Mouse (Mus musculus): Measurements from ENCODE around the gene Gm10638.

Gm10638 gene

DNA sequence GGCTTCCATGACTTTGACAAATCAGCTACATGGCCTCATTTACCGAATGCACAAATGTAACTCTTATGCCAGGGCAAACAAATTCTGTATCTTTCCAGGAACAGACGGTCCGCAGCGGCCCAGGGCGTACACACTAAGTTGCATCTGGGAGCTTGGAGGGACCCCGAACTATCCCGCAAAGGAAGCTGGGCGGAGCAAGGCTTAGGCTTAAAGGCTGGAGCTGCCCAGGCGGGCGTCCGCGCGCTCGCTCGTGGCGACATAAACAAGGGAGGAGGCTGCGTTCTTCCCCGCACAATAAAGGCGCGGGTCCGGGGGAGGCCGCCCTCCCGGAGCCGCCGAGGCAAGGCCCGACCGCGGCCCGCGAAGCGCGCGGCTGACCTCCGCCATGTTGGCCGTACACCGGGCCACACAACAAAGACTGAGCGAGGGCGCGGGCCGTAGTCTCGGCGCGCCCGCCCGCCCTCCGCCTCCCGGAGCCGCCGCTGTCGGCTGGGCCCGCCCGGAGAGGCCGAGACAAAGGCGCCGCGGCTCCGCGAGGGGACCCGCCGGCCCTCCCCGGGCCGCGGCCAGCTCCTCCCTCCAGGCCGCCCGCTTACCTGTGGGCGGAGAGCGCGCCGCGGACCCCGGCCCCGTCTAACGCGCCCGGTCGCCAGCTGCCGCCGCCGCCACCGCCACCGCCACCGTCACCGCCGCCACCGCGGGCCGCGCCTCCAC is at the start of gene Gm10638, which contains the start of gene Siah1a:
Gene Gm10638, plus strand, starts transcription at position 479 of the 714 bp plus-strand sequence.
Gene Siah1a, minus strand, starts transcription at position 714 of the 714 bp plus-strand sequence.
- DNase-seq (ENCODE audit: low read depth), result peak; percentile 64

DNA sequence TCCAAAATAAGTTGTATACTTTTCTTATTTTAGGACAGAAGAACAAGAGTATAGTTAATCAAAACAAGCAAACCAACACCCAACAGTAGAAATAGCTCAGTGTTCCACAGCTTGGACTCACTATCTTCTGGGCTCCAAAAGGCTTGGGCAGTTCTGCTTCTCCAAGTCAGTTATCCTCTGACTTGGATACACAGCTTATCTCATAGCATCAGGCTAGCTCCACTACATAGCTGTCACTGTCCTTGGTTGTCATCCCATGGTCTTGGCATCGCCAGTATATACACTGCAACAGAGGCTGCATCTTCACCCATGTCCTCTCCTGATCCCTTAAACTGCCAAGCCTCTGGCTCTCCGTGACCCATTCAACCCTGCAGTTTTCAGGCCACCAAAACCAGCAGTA is 49.8 kb upstream of the Gm10638 start:
- no peak for DNase-seq (ENCODE audit: low read depth)

DNA sequence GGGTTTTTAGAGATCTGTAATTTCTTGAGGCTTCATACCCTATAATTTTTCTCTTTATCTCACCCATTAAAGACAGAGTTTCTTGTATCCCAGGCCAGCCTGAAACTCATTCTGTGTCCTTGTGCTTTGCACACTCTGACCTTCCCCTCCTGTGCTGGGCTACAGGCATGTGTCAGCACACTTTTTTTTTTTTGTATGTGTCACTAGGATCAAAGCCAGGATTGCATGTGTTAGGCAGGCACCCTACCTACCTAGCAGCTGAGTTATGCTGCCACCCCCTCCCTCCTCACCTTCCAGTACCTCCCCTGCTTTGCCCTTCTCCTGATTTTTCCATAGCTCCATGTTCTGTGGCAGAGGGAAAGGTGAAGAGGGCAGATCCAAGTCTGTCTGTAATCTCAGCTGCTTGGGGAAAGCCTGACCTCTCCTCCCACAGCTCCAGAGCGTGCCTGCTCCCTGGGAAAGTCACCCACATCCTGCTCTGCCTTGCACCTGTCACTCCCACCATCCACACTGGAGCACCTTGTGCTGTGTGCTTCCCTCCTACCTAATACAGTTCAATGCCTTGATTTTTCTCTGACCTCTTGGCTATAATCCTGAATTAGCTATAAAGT is 46.6 kb upstream of the Gm10638 start:
- no peak for DNase-seq (ENCODE audit: low read depth)

DNA sequence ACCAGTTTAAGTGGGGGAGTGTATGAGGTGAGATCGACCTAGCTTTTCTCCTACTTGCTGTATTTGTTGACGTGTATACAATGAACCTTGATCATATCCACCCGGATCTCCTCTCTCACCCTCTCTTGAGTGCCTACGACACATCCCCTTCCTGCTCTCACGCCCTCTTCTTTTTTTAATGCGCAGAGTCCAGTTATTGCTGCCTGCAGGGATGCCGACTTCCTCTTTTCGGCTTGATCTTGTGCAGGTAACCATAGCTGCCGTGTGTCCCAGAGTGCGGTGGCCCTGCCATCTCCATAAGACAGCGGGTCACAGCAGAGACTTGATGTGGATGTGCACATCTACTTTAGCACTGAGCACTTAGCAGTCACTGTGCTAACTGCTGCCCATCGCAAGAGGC is 46.0 kb upstream of the Gm10638 start:
- DNase-seq (ENCODE audit: low read depth), result no peak

DNA sequence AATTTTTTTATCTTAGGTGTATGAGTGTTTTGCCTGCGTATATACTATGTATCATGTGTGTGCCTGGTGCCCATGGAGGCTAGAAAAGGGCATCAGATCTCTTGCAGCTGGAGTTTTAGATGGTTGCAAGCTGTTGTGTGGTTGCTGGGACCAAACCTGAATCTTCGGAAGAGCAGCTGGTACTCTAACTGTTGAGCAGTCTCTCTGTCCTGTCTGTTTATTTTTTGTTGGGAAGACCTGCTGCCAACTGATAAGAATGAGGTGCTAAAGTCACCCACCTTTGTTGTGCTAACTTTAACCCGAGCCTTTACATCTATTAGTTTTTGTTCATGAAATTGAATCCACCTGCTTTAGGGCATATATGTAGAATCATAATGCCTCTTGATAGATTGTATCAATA is 43.0 kb upstream of the Gm10638 start:
- DNase-seq (ENCODE audit: low read depth), result no peak

DNA sequence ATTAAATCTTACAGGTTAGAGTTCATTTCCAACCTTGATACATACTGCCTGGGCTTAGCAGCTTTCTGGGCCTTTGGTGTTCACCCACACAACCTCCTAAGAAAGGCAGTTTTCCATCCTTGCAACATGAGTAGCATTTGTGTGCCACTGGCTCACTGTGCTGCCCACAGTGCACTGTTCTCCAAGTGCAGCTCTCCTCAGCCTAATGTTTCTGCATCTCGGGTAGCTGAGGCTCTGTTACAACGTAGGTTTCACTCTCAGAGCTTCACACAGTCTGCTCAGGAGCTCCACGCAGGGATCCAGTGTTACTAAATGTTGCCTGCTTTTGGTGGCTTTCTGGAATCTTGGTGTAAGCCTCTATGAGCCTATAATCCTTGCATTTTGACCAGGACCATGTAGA is 40.2 kb upstream of the Gm10638 start:
- DNase-seq (ENCODE audit: low read depth), result no peak

DNA sequence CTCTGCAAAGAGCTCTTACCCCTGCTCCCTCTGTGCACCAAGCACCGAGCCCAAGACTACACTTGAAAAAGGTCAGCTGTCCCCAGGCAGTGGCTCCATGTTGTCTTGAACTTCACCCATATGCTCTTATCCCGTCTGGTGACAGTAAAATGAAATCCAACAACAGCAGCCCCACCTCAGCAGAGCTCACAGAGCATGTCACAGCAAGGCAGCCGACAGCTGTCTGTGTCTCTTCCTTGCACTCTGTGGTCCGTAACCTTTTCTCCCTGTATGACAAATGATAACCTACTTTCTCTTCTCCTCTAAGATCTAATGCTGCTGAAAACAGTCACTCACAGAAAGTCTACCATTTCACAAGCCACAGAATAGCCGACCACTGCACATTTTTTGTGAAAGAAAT is 38.7 kb upstream of the Gm10638 start:
- peak; percentile 40 for DNase-seq (ENCODE audit: low read depth)

DNA sequence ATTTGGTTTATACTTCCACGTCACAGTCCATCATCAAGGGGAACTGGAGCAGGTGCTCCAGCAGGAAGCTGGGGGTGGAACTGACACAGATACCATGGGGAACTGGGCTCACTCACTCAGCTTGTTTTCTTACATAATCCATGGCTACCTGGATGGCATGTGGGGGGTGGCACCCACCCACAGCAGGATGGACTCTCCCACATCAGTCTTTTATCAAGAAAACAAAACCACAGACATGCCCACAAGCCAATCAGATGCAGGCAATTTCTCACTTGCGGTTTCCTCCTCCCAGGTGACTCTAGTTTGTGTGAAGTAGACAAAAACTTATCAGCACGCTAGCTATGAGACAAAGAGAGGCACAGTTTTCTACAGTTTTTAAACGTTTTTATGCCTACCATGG is 37.6 kb upstream of the Gm10638 start:
- peak; percentile 92 for DNase-seq (ENCODE audit: low read depth)

DNA sequence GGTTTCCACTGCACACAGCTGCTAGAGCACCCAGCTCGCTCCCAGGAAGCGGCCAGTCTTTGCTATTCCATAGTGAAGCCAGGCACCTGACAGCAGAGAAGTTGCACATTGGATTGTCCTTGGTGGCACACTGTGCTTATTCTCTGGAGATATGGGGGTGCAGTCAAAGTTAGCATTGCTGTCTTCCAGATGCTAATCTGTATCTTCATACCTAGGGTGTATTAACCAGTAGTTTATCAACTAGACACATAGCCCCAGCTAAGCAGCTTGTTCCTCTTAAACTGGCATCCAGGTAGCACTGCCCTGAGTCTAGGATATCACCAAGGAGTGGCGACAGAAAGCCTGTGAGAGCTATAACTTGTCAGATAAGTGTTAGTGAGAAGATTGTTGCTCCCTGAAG is 32.9 kb upstream of the Gm10638 start:
- no peak for DNase-seq (ENCODE audit: low read depth)

DNA sequence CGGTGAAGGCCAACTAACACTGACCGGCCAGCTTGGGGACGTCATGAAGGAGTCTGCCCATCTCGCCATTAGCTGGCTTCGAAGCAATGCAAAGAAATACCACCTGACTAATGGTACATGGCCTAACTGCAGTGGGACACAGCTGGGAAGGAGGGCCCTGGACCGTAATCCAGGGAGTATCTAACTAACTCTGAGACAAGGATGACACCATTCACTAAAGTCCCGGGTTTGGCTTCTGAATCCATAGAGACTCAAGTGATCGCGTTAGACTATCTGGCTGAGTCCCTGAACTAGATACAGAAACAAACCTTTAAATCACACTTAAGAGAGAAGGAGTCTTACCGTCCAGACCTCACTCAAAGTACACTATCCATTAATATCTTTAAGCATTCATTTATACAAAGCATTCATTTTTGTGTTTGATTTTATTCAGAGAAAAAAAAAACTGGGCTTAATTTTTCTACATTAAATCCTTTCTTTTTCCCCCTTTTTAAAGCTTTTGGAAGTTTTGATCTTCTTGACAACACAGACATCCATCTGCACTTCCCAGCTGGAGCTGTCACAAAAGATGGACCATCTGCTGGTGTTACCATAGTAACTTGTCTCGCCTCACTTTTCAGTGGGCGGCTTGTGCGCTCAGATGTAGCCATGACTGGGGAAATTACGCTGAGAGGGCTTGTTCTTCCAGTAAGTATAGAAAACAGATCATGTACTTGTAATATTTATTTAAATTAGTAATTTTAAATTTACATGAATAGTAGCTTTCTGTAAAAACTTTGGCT is 31.9 kb upstream of the Gm10638 start:
- no peak for DNase-seq (ENCODE audit: low read depth)

DNA sequence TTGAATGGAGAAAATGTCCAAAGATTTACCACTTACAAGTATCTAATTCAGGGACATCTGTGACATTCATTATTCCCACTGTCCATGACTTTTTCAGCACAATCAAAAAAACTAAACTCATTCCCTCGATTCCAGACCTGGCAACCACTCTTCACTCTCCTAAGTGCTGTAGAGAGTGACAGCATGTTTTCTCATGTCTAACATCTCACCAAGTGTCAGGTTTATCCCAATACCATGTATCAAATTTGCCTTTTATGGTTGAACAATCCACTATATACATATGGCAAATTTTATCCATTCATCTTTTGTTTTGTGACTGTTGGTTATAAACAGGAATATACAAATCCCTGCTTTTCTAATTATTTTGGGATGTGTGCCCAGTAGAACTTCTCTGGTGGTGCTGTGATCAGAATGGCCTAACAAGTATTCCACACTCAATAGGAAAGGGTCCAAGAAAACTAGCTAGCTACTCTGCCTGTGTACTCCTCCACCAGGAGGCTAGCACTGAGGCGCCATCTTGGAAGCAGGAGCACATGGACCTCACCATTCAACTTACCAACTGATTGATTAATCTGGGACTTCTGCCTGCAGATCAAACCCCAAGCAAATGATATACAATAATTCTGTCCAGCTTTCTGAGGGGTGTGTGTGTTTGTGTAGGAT is 27.0 kb upstream of the Gm10638 start:
- DNase-seq (ENCODE audit: low read depth), result no peak

DNA sequence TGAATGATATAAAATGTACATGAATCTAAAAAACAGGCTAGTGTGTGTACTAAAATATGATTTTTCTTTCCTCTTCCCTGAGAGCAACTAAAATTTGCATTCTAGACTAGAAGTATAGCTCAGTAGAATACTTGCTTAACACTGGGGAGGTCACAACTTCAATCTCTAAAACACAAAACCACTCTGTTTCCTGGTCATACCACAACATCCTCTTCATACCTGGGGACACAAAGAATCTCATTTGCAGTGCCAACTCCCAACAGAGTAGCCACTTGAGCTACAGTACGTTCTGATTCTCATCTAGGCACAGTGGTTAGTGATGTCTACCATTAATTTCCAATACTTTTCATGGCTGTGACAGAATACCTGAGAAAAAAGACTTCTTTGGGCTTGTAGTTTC is 26.1 kb upstream of the Gm10638 start:
- DNase-seq (ENCODE audit: low read depth), result peak; percentile 59

DNA sequence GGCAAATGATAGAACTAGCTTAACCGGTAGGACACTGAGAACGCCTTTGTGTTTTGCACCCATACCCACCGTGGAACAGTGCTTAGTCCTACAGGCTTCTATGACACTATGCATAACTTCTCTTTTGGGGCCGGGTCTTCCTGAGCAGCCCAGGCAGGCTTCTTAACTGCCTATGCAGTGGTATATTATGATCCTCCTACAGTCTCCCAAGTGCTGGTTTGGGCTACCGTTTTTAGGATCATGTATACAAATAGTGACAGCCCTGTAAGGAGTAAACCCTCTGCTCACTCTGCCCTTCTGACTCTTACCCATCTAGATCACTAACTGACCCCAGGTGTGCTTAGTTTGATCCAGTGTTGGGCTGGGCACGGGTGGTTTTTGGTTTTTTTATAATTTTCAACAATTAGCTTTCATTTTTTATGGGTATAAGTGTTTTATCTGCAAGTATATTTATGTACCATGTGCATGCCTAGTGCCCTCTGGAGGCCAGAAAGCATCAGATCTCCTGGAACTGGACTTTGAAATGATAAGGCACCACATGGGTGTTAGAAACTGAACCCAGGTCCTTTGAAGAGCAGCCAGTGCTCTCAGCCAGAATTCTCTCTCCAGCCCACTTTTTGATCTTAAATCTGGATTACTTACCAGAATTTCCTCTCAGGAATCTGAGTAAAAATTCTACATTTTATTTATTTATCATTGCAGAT is 24.6 kb upstream of the Gm10638 start:
- peak; percentile 43 for DNase-seq (ENCODE audit: low read depth)

DNA sequence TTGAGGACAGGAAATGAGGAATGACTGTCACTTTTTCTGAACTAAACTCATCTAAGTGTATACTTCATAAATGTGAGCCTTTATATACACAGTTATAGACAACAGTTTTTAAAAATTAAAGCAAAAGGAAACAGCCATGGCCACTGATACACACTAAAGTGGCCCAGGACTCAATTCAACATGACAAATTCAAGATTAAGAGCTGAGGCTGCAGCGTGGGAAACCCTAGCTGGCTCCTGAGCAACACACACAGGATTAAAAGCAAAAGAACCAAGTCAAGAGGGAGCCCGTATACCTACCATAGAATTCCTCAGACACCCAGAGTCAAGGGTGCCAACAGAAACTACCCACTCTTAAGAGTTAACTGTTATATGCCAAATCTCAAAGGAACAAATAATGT is 24.0 kb upstream of the Gm10638 start:
- no peak for DNase-seq (ENCODE audit: low read depth)

DNA sequence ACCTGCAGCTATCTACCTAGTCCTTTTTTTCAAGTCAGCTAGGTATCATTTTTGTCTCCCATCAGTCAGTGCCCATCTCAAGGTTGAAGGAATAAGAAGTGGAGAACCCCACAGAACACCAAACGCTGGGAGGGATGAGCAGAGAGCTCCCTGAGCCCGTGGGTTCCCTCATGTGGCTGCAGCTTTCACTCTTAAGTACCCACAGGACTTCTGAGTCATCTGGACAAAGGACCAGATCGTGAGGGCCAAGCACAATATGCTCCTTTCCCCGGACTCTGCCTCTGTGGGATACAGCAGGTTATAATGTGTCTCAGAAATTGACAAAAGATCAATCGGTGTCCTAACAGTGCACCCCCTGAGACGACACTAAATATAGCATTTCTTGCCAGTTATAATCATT is 18.5 kb upstream of the Gm10638 start:
- no peak for DNase-seq (ENCODE audit: low read depth)

DNA sequence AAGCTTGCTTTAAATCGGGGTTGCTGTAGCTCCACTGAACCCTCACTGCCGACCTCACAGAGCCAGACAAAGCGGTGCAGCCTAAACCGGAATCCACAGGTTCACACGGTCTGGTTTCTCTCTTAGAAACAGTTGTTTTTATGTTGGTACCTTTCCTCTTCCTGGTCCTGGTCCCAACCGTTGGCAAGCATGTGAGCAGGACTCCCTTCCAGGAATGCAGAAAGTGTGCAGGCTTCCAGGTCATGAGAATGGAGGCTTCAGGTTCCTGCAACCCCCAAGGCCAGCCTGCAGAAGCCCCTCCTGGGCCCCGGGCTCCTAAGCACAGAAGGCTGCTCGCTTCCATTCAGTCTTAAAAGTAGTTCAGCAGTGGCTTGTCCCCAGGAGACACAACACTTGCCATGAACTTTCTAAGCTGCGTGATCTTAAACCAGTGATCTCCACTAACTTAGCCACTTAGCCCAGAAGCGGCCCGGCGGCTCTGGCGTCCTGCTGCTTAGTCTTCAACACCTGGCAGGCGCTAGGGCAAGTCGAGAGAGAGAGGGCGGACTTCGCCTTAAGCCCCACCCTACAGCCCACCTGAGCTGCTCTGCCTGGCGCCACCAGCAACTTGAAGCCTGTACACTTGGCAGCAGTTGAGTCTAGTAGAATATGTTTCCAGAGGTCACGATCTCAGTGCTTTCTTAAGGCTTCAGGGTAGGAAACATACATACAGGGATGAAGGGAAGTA is 17.1 kb upstream of the Gm10638 start:
- no peak for DNase-seq (ENCODE audit: low read depth)

DNA sequence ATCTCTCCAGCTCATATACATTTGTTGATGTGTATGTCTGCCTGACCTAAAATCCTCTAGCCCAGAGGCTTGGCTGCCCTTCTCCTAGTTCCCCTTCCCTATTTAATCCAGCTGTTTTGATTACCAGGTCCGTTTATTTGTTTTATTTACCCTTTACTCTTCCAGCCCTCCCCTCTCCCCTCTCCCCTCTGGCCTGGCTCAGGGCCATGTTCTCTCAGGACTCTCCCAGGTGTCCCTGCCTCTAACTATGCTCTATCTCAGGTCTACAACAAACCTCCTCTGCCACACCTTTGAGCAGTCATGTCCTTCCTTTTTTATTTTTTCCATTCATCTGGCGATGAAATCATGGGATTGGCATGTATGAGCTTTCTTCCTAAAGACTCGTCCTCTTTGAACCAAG is 15.2 kb upstream of the Gm10638 start:
- no peak for DNase-seq (ENCODE audit: low read depth)

DNA sequence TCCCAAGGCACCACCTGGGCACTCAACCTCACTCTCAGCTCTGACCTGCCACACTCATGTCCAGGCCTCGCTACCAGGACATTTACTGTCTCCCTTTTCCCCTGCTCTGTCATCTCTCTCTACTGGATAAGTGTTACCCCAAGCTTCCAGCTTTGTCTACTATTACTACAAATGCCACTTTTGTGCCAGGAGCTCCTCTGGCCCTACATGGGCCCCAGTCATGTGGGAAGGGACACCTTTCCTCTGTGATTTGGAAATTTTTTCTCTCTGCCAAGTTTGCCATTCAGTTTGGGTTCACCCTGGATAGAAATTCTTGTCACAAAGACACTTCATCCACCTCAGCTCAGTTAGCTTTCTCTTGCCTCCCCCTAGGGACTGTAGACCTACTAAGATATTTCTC is 14.6 kb upstream of the Gm10638 start:
- no peak for DNase-seq (ENCODE audit: low read depth)

DNA sequence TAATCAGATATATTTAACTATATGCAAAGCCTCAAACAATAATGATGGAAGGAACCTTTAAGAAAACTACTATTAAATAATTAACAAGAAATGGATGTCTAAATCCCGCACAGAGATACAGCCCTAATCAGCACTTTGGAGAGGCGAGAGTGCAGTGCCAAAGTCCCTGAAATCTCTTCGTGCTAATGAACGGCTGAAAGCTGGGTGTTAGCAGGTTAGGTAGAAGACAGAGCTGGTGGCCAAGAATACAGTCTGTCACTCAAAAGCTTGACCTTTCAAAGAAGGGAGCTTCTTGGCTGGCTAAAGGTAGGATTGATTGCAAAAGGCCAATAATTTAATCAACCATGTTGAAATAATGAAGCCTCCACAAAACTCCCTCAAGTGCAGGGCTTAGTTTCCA is 11.3 kb upstream of the Gm10638 start:
- DNase-seq (ENCODE audit: low read depth), result no peak

DNA sequence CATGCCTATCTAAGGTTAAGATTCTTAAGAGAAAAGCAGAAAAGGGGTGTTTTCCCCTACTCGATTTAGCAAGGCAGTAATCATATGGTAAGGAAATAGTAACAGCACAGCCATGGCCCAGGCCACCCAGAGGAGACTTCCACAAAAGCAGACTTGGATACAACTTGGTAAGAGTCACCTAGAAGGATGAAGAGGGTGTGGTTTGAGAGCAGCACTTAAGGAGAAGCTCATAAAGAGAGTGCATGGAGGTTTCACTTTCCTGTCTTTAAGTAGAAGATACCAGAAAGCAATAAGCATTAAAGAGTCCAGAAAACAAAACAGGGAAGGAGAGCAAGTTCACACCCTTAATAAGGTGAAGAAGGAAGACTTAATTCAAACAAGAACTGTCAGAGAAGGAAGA is 10.5 kb upstream of the Gm10638 start:
- DNase-seq (ENCODE audit: low read depth), result no peak

DNA sequence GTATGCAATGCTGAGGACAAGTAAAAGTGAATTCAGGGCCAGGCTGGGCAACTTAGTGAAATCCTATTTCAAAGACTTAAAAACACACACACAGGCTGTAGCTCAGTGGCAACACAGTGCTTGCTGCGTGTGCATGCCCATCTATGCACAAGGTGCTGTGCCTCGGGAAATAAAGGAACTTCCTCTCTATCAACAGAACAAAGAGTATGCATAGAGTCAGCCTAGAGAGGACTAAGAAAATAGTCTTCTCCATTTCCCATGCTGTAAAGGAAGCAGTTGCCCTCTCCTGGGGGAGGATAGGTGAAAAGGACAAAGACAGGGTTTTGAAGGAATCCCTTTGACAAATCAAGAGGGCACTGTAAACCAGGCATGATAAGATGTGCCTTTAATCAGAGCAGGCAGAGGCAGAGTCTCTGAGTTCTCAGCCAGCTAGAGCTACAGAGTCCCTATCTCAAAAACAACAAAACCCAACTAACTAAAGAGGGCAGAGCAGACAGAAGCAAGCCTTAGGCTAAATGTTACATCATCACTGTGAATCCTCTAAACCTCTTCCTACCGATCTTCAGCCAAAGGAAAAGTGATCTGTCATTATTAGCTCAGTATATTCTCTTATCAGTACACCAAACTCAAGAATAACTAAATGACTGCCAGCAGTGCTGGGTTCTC is 9.9 kb upstream of the Gm10638 start:
- DNase-seq (ENCODE audit: low read depth), result peak; percentile 32

All from induced T-regulatory cell, adult 2 months (primary cell).